Mouse (Mus musculus): Measurements from ENCODE around the gene Aox2.

- TF ChIP-seq CTCF (IDR thresholded peaks at IDR 0.05; ENCODE audit: low read depth) = no peak
- no peak for TF ChIP-seq EP300 (optimal IDR thresholded peaks at IDR 0.05)
Observed at GRCm38 (mm10) chr1:58313173-58313572, 35.0 kb downstream of the Aox2 start.

Data from stomach, postnatal 0 days (tissue).